Mouse (Mus musculus) forebrain, embryonic 15.5 days (tissue): Measurements from ENCODE around the gene Pcolce2. TPM values are rescaled to one million over a fixed set of nuclear protein-coding genes. Genes with fewer than 3 reads are reported as not detected.
"Not testable (repeated sequence)": the region's sequence is repeated elsewhere in the genome, so short reads cannot be mapped to it uniquely, and the experiment has no call there.

Experiments
- ATAC-seq: fragments of 200-750 bp; cut with Nextera tagmentation; replicated peaks from 2 replicates; pipeline ENCODE4 v1.8.0; 2017; ENCODE audit warnings: mild to moderate bottlenecking, moderate TSS enrichment, moderate library complexity
- H3K27ac ChIP-seq: fragments of 300-500 bp; sonication (generic); replicated peaks from 2 replicates; pipeline ENCODE4 v1.5.1; 2015; ENCODE audit warnings: mild to moderate bottlenecking, inconsistent platforms
- H3K27me3 ChIP-seq: fragments of 300-500 bp; sonication (generic); 2 replicates; pipeline ENCODE4 v1.6.1; 2015; ENCODE audit warnings: inconsistent platforms
- H3K36me3 ChIP-seq: fragments of 300-500 bp; sonication (generic); 2 replicates; pipeline ENCODE4 v1.6.1; 2015; ENCODE audit warnings: mild to moderate bottlenecking, inconsistent platforms
- H3K4me1 ChIP-seq: fragments of 300-500 bp; sonication (generic); 2 replicates; pipeline ENCODE4 v1.6.1; 2015; ENCODE audit warnings: inconsistent platforms
- H3K4me2 ChIP-seq: fragments of 300-500 bp; sonication (generic); replicated peaks from 2 replicates; pipeline ENCODE4 v1.6.1; 2015; ENCODE audit warnings: mild to moderate bottlenecking, inconsistent platforms
- H3K4me3 ChIP-seq: fragments of 300-500 bp; sonication (generic); 2 replicates; pipeline ENCODE4 v1.5.1; 2015; ENCODE audit warnings: mild to moderate bottlenecking, inconsistent platforms
- H3K9ac ChIP-seq: fragments of 300-500 bp; sonication (generic); replicated peaks from 2 replicates; pipeline ENCODE4 v1.6.1; 2015; ENCODE audit warnings: mild to moderate bottlenecking, inconsistent platforms
- H3K9me3 ChIP-seq: fragments of 300-500 bp; sonication (generic); 2 replicates; pipeline ENCODE4 v1.6.1; 2016; ENCODE audit warnings: inconsistent platforms
- WGBS: fragments of 180-500 bp; shearing (Covaris S2); methylation state at CpG from one replicate; pipeline ENCODE4 v1.1.7; 2015; ENCODE audit warnings: mixed read lengths; 5-methylcytosine and 5-hydroxymethylcytosine counted together
- polyA plus RNA-seq: library from polyadenylated mRNA; unstranded; fragments of >200 nt; fragmentation: Nextera tagmentation; extraction: Ambion mirVana; gene quantifications from 2 replicates; pipeline ENCODE4 v1.2.1, GENCODE M21; 2015

Pcolce2 gene
- polyA plus RNA-seq, 1 experiment from 2014 or later = 2.0 TPM

DNA sequence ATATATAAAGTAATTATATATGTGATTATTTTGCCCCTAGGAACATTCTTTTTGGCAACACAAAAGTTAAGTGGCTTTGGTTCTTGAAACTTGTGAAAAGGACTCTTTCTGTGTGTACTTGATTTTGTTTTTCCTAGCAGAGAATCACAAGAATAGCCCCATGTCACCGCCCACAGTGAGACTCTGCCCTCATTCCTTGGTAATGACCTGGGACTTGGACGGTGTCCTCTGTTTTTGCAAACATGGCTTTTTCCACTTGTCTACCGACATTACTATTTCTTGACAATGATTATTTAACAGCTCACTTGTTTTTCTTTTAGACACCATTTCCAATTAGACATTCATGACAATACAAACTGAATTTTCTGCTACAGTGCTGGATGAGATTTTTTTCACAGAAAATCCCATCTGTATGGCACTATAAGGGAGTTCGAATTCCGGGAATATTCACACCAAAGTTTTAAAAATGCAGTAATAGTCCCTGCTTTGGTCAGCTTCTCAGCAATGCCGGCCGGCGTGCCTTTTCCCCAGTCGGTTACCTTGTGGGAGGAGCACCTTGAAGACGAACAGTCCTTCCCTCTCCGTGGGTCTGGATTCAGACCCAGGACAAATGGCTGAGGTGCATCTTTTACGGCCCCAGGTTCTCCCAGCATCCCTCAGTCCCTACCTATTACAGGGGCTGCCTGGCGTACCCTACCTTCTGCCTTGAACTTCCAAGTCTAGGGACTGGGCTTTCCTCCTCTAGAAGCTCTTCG, 22.4 kb upstream of the Pcolce2 start:
- Histone ChIP-seq H3K9me3 (no peaks in the 10 kb centered on the region), H3K4me2 (no peak overlapping the region), H3K27ac (no peak overlapping the region), H3K36me3 (no peaks in the 10 kb centered on the region), H3K9ac (no peak overlapping the region), H3K4me3 (no peak overlapping the region), H3K4me1 (peaks cover 6% of the 10 kb centered on the region; the same call in 1 of the 2 replicates), H3K27me3 (no peaks in the 10 kb centered on the region)
- 76% methylated on average over 14 of the region's 14 CpGs for WGBS
- no peak for ATAC-seq

DNA sequence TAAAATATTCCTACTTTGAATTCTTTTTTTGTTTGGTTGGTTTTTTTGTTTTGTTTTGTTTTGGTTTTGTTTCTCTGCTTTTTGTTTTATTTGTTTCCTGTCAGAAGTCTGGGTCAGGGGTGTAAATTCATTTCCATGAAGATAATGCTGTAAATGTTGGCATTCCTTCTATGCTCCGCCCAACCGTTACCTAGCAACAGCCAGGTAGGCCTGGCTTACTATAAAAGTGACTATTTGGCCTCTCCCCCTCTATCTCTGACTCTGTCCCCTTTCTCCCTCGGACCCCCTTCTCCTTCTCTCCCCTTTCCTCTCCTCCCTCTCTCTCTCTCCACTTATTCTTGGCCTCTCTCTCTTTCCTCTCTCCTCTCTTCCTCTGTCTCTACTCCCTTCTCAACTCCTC, 21.4 kb upstream of the Pcolce2 start:
- WGBS = 82% methylated on average over 3 of the region's 3 CpGs
- H3K27ac ChIP-seq = no peak overlapping the region
- no peaks in the 10 kb centered on the region for H3K36me3 ChIP-seq
- no peak overlapping the region for H3K4me3 ChIP-seq
- H3K27me3 ChIP-seq = no peaks in the 10 kb centered on the region
- no peak for ATAC-seq
- no peak overlapping the region for H3K4me2 ChIP-seq
- no peaks in the 10 kb centered on the region for H3K9me3 ChIP-seq
- peaks cover 6% of the 10 kb centered on the region; the same call in 1 of the 2 replicates for H3K4me1 ChIP-seq
- no peak overlapping the region for H3K9ac ChIP-seq

DNA sequence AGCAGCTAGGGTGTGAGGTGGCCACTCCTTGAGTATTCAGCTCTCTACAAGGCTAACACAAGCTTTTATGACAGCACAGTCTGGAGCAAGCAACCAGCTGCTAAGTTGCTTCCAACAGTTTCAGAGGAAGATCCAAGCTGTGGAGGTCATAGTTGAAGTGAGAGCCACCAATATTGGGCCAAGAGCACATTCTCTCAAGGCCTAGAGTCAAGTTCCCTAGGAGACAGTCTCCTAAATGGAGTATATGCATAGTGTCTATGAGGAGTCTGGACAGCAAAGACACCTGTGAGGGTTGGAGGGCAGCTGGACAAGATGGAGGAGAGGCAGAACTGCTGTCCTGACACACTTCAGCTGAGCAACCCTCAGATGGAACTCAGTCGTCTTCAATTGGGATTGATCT, 18.8 kb upstream of the Pcolce2 start:
- Histone ChIP-seq H3K4me1 (no peaks in the 10 kb centered on the region), H3K36me3 (no peaks in the 10 kb centered on the region), H3K9me3 (no peaks in the 10 kb centered on the region), H3K9ac (no peak overlapping the region), H3K27ac (no peak overlapping the region), H3K27me3 (no peaks in the 10 kb centered on the region), H3K4me3 (no peak overlapping the region), H3K4me2 (no peak overlapping the region)
- ATAC-seq = no peak
- WGBS = 93% methylated on average over 1 of the region's 1 CpGs

DNA sequence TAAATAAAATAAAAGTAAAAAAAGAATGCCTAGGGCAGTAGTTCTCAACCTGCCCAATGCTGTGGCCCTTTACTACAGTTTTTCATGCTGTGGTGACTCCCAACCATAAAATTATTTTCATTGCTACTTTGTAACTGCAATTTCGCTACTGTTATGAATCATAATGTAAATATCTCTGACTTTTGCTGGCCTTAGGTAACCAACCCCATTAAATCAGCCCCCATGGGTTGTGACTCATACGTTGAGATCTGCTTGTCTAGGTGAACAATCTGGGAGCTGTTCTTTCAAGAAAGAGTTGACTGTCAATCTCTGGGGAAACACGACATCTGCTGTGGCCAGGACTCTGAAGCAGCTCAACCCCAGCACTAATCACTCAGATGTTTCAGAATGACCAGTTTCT, 13.3 kb upstream of the Pcolce2 start:
- WGBS = 95% methylated on average over 3 of the region's 3 CpGs
- no peak overlapping the region for H3K4me3 ChIP-seq
- H3K36me3 ChIP-seq = no peaks in the 10 kb centered on the region
- H3K9ac ChIP-seq = no peak overlapping the region
- no peaks in the 10 kb centered on the region for H3K4me1 ChIP-seq
- no peak overlapping the region for H3K4me2 ChIP-seq
- no peaks in the 10 kb centered on the region for H3K9me3 ChIP-seq
- H3K27me3 ChIP-seq = no peaks in the 10 kb centered on the region
- no peak for ATAC-seq
- no peak overlapping the region for H3K27ac ChIP-seq

DNA sequence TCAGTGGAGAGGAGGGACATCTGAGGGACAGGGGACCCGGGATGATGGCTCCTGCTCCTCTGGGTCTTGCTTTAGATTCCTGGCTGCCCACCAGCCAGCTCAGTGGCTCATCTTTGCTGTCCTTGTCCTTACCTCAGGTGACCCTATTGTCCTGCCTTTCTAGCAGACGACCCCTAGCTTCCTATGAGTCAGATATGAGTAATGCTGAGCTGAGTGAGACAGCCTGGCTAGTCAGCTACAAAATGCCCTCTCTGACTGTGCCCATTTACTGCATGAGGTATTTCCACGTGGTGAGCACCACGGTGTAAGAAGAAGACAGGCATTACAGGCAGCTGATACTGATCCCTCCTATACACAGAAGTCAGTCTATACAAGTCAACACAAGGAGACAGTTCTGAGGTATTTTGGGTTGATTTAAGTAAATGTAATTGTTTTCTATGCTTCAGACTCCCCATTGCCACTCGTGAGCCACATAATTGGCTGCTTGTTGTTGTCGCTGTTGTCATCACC, 8.9 kb upstream of the Pcolce2 start:
- H3K9ac ChIP-seq = no peak overlapping the region
- no peak overlapping the region for H3K4me2 ChIP-seq
- no peaks in the 10 kb centered on the region for H3K9me3 ChIP-seq
- H3K36me3 ChIP-seq = no peaks in the 10 kb centered on the region
- H3K4me1 ChIP-seq = no peaks in the 10 kb centered on the region
- no peak for ATAC-seq
- 84% methylated on average over 6 of the region's 6 CpGs for WGBS
- H3K27ac ChIP-seq = no peak overlapping the region
- no peak overlapping the region for H3K4me3 ChIP-seq
- H3K27me3 ChIP-seq = no peaks in the 10 kb centered on the region

DNA sequence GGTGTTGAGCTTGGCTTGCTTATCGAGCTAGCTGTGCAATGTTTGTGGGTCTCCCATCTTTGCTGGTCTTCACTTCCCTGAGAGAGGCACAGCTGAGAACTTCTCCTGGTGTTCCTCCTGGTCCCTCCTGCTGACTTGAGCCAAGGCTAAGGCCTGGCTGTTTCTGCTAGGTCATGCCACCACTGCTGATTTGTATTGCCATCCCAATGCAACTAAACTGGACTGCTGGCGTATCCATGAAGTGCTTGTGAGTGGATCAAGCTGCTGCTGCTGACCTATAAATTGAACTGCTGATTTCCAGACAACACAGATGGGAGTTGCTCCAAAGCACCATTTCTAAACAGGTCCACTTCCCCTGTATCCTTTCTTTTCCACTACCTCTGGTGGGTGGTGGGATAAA, 7.8 kb upstream of the Pcolce2 start:
- not testable (repeated sequence) for H3K27ac ChIP-seq, H3K4me1 ChIP-seq, H3K9me3 ChIP-seq, ATAC-seq, H3K27me3 ChIP-seq, H3K36me3 ChIP-seq, H3K4me2 ChIP-seq, H3K9ac ChIP-seq, H3K4me3 ChIP-seq
- 95% methylated on average over 2 of the region's 2 CpGs for WGBS

DNA sequence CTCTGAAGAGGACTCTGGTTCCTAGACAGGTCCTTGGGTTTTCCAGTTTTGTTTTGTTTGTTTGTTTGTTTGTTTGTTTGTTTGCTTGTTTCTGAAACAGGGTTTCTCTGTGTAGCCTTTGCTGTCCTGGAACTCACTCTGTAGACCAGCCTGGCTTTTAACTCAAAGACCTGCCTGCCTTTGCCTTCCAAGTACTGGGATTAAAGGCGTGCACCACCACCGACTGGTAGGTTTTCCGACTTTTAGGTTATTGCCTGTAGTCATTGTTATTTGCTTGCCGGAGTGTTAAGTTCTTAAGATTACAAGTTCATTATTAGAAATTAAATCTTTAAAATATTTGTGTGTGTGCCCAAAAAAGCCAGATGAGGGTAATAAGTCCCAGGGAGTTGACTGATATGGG, 1.0 kb upstream of the Pcolce2 start:
- no peak overlapping the region for H3K4me3 ChIP-seq
- no peaks in the 10 kb centered on the region for H3K27me3 ChIP-seq
- peak overlapping the region; percentile 98 for H3K4me2 ChIP-seq
- no peaks in the 10 kb centered on the region for H3K9me3 ChIP-seq
- 62% methylated on average over 4 of the region's 4 CpGs for WGBS
- no peak overlapping the region for H3K27ac ChIP-seq
- ATAC-seq = no peak
- H3K4me1 ChIP-seq = peaks cover 8% of the 10 kb centered on the region
- H3K36me3 ChIP-seq = no peaks in the 10 kb centered on the region
- H3K9ac ChIP-seq = no peak overlapping the region

DNA sequence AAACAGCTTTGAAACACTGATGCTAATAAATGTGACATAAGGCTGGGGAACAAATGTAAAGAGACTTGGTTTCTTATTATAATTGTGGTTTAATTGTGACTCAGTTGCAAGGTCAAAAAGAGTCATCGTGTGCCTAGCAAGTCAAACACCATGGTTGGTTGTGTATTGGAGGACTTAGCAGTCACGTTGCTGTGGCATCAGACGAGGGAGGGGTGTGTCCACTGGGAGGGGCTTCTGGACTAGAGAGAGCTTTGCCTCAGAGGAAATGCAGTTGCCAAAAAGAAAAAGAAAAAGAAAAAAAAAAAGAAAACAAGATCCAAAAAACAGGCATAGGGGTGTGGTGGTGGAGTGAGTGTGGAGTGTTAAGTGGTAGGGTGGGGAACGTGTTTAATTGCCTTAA, 2.5 kb downstream of the Pcolce2 start:
- 40% methylated on average over 4 of the region's 4 CpGs for WGBS
- H3K27ac ChIP-seq = no peak overlapping the region
- no peak overlapping the region for H3K9ac ChIP-seq
- no peak overlapping the region for H3K4me3 ChIP-seq
- no peaks in the 10 kb centered on the region for H3K36me3 ChIP-seq
- no peak for ATAC-seq
- H3K27me3 ChIP-seq = no peaks in the 10 kb centered on the region
- no peak overlapping the region for H3K4me2 ChIP-seq
- peaks cover 8% of the 10 kb centered on the region for H3K4me1 ChIP-seq
- no peaks in the 10 kb centered on the region for H3K9me3 ChIP-seq

DNA sequence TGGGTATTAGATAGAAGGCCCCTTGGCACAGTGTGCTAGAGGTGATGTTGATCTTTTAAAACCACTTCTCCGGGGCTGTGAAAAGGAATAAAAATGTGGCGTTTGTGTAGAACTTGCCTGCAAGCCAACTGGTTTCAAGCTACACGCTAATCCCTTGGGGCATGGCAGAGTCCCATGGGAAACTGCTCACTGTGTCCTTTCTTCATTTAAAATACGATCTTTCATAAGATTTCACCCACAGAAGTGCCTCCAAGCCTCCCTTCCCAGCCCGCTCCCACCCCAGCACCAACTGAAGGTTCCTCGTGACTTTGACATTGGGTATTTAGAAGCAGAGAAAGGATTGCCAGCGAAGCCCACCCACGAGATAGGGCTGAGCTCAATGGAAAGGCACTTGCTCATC, 8.5 kb downstream of the Pcolce2 start:
- Histone ChIP-seq H3K4me2 (no peak overlapping the region), H3K27ac (no peak overlapping the region), H3K4me3 (no peak overlapping the region), H3K4me1 (no peaks in the 10 kb centered on the region), H3K27me3 (no peaks in the 10 kb centered on the region), H3K9ac (no peak overlapping the region), H3K36me3 (no peaks in the 10 kb centered on the region), H3K9me3 (no peaks in the 10 kb centered on the region)
- ATAC-seq = no peak
- WGBS = 95% methylated on average over 8 of the region's 8 CpGs

DNA sequence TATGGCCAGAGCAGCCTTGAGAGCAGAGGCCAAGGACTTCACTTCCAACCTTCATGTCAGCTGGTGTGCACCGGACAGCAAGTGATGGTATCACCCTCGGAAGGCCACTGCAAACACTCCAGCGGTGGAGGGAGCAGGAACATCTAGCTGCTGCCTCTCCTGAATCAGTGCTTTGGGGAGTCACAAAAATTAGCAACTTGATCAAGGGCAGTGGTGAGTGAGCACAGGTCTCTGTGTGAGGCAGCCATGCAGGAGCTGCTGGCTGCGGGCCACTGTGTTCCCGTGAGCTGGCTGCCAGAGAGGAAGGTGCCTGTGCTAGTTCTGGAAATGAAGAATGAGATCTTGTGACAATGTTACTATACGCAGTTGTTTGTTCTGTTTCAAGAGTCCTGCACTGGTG, 16.0 kb downstream of the Pcolce2 start:
- Histone ChIP-seq H3K4me2 (no peak overlapping the region), H3K27ac (no peak overlapping the region), H3K4me1 (no peaks in the 10 kb centered on the region), H3K27me3 (no peaks in the 10 kb centered on the region), H3K4me3 (no peak overlapping the region), H3K9me3 (no peaks in the 10 kb centered on the region), H3K9ac (no peak overlapping the region), H3K36me3 (no peaks in the 10 kb centered on the region)
- no peak for ATAC-seq
- 91% methylated on average over 6 of the region's 6 CpGs for WGBS

DNA sequence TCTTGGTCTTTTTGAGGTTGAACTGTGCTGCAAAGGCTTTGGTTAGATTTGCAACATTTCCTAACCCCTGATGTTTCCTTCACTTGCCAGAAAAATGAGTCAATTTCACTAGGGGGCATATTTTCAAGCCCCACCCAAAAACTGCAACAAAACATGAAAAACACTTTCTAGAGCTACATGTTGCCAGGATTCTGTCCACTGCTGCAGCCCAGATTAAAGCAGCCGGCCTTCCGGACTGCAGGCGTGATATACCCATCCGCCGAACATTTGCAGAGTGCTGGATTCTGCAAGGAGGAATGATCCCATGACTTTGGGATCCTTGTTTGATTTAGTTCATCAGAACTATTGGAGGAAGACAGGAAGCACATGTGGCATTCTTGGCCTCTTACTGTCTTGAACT, 17.0 kb downstream of the Pcolce2 start:
- no peaks in the 10 kb centered on the region for H3K36me3 ChIP-seq
- no peak overlapping the region for H3K27ac ChIP-seq
- no peaks in the 10 kb centered on the region for H3K9me3 ChIP-seq
- ATAC-seq = no peak
- no peak overlapping the region for H3K4me2 ChIP-seq
- H3K9ac ChIP-seq = no peak overlapping the region
- H3K27me3 ChIP-seq = no peaks in the 10 kb centered on the region
- no peaks in the 10 kb centered on the region for H3K4me1 ChIP-seq
- no peak overlapping the region for H3K4me3 ChIP-seq
- WGBS = 95% methylated on average over 5 of the region's 5 CpGs

DNA sequence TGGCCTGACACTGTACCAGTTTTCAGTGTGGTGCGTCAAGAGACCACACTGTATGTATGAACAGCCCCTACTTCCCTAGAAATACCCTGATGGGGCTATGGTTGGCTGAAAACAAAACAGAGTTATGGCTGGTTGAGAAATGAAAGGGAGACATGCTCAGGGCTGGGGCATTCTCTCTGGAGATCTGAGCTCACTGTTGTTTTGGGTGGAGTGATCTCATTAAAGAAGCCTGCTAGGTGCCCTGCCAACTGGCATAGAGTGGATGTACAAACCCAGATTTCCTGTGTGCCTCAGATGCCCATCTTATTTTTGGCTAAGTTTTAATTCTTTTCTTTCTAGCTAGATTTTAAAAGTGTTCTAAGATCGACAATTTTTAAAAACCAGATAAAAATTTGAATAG, 20.5 kb downstream of the Pcolce2 start:
- no peak overlapping the region for H3K4me2 ChIP-seq
- 80% methylated on average over 2 of the region's 2 CpGs for WGBS
- no peak overlapping the region for H3K4me3 ChIP-seq
- H3K27me3 ChIP-seq = no peaks in the 10 kb centered on the region
- ATAC-seq = no peak
- no peaks in the 10 kb centered on the region for H3K4me1 ChIP-seq
- no peaks in the 10 kb centered on the region for H3K9me3 ChIP-seq
- no peaks in the 10 kb centered on the region for H3K36me3 ChIP-seq
- H3K27ac ChIP-seq = no peak overlapping the region
- H3K9ac ChIP-seq = no peak overlapping the region
